Mouse (Mus musculus) adrenal gland, postnatal 4 days (tissue): ENCODE measurements around the gene Robo2. TPM values are rescaled to one million over a fixed set of nuclear protein-coding genes. Genes with fewer than 3 reads are reported as not detected.

Experiments
- DNase-seq, 2 experiments: peaks; one replicate each; pipeline ENCODE4 v3.0.0; 2021 to 2022; ENCODE audit warnings: low spot score in 2 of 2, mixed read lengths in 2 of 2
- total RNA-seq, 2 experiments: library from RNA; stranded (reverse); gene quantifications; 2 replicates each; pipeline ENCODE4 v1.2.3; 2021

Gene Robo2
- total RNA-seq, 2 experiments from 2014 or later = 9.3 to 18.9 TPM

DNA sequence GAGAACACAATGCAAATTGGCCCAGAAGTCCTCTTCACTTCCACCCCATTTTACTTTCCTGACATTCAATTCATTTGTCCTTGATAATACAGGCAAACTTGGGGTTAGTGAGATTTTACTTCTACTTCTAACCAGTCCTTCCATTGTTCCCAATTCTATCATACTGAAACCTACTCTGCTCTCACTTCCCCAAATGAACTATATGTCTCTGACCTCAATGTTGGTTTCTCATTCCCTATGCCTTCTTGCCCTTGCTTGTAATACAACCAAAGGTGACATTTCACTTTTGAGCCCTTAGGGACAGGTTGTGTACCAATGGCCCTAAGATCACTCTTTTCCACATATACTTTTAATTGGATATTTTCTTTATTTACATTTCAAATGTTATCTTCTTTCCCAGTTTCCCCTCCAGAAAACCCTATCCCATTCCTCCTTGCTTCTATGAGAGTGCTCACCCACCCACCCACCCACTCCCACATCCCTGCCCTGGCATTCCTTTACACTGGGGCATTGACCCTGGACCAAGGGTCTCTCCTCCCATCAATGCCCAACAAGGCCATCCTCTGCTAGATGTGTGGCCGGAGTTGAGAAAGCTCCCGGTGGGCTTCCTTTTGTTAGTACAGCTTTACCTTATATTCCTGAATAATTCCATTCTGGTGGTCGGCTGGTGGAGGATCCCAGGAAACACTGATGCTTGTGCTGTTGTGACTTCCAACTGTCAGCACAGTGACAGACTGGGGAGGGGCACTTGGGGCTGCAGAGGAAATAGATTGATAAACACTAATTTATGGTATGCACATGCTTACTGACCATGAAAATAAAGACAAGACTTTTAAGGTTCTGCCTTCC, 453.7 kb downstream of the Robo2 start:
- no peak for DNase-seq

DNA sequence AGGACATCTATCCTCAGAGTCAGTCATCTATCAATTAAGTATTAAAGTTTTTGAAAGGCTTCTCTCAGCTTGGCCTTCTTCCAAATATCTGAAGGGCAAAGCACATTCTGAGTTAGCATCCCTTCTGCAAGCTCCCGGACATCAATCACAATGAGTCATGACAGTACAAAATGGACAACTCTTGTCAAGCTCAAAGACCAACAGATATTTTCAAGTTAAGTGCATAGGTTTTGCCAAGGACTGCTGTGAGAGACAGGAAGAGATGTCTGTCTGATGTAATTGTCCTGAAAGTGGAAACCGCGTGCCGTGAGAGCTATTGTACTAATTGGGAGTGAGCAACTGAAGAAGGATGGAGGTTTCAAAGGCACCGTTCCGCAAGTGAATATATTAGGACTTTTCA, 465.5 kb downstream of the Robo2 start:
- DNase-seq = no peak

DNA sequence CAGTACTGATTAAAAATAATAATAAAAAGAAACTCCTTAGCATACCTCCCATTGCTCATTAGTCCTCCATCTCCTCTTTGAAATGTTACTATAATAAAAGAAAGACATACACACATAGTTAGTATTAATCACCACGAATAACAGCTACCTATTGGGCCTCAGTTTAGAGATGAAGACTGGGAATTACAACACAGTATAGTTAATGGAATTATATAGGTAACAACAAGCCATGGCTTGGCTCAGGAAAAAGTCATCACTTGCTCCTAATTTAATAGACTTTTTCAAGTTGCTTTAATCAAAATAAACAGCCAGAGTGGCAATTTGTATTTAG, 471.4 kb downstream of the Robo2 start:
- DNase-seq = no peak

DNA sequence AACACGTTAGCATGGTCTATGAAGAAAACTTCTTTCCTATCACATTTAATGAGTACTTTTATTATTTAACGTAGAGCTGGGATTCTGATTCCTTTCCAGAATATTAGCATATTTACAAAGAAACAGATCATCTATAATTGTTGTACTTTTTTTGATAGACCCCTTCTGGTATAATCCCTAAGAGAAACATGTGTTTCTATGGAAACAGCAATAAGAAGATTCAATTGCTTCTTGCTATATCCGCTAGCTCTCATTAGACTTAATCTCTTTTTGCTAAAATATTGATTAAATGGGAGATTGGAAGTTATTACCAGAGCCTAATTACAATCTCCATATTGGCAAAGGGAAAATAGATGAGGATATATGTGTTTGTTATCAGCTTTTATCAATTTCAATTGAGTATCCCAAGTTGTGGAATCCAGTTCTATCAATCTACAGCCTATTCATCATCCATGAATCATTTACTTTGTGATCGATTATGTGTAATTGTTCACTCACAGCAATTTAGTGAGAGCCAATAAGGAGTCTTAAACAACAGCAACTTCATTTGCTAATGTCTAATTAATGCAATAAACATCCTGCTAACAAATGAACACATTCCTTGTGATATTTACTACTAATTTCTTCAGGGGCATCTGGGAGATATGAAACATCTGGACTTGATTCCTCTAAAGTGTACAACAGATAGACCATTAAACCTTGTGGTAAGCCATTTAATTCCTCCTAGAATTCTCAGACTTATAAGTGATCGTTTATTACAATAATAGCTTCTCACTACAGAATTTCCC, 472.0 kb downstream of the Robo2 start:
- DNase-seq = no peak

DNA sequence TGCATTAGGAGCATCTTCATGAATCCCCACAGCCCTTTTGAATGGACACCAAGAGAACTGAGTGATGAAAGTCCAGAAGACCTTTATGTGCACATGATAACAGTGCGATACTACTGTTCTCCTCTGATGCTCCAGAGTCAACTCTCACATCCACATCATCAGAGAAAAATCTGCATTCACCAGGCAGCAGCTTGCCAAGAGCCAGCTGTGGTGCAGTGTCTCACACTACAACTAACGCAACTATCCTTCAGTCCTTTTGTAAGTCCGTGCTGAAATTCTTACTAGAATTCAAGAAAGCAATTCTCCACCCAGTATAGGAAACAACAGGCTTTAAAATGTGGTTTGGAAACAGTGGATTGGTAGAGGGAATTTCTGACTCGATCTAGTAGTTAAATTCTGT, 481.3 kb downstream of the Robo2 start:
- DNase-seq = no peak

DNA sequence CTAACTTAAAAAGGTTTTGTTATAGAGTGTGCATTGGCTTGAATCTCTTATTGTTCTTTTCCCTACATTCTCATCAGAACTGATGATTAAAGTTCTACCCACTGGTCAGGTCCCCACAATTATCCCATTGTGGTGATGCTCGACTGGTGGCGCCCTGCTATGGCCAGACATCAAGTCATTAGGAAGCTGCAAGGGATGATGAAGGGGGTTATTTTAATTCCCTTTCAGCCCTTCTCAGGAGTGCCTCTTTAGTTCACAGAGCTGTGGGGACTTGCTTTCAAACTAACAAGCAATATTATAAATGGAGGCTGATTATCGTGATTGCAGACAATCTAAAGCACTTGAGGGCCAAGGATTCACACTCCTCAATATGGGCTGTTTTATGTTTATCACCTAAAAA, 484.1 kb downstream of the Robo2 start:
- no peak for DNase-seq

DNA sequence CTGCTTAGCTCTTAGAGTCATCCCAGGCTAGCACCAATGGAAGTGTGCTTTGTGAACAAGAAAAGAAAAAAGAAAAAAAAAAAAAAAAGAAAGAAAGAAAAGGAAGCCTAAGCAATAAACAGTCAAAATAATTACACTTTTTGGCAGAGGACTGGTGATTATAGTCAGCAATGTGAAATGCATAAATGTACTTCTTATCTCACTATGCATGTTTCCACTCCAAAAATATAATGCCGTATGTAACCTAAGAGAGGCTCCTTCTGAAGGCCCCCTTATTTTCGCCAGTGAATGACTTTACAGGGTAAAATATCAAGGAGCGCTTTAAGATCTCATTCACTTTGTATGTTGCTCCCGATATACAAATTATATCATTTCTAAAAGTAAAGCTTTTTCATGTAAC, 496.2 kb downstream of the Robo2 start:
- no peak for DNase-seq

DNA sequence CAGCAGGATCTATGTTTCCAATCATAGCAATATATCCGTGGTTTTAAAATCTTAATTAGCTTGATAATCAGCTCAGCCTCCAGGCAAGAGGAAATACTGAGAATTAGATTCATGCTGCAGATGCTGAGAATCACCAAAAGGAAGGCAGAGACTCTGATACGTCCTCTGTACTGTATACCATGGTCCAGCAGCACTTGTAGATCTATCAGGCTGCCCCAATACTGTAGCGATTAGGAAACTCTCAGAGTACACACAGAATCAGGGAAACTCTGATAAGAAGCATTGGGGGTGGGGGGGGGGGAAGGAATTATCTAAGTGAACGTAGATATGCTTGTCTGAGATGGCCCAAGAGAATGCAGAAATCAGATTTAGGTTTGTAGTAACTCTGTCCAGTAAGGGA, 496.7 kb downstream of the Robo2 start:
- no peak for DNase-seq

DNA sequence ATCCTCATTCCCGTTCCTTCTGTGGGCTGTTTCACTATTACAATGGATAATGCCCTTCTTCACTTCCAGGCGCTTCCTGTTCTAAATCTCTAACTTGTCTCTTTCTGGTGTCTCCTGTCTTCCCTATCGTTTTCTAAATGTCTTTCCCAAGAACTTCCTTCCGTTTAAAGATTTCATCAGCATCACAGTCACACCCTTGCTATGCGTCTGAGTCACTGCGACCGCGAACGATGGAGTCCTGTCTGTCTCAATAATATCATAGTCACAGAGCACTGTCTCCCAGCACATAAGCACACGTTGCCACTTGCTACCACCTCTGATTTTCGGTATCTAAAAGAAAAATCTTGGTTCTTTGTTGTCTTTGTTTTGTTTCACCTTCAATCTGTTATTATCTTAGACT, 503.1 kb downstream of the Robo2 start:
- DNase-seq = no peak

DNA sequence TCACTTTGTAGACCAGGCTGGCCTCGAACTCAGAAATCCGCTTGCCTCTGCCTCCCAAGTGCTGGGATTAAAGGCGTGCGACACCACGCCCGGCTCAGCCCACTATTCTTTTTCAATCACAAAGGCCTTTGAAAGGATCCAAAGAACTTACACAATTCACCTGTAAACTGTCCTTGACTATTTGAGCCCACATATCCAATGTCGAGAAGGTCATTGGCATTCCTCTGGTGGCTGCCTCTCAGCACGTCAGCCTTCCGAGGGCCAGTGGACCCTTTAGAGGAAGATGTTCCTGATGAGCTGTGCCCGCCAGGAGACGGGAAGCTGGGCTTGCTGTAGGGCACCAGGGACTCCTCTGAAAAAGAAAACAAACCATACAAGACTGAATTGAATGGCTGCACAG, 514.8 kb downstream of the Robo2 start:
- no peak for DNase-seq

DNA sequence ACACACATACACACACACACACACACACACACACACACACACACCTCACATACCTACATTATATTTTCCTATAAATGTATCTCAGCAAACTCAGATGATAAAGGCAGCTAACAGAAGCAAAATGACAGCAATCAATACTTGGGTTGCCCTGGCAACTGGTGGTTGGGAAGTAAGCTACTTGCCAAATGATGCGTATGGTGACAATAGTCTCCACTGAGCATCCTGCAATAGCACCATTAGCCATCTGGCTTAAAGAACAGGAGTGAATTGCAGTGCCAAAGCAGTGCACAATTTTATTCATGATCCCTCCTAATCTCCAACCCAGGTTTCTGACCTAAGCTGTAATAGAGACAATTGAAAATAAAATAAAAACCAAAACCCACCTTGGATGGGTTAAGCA, 529.7 kb downstream of the Robo2 start:
- DNase-seq = no peak

DNA sequence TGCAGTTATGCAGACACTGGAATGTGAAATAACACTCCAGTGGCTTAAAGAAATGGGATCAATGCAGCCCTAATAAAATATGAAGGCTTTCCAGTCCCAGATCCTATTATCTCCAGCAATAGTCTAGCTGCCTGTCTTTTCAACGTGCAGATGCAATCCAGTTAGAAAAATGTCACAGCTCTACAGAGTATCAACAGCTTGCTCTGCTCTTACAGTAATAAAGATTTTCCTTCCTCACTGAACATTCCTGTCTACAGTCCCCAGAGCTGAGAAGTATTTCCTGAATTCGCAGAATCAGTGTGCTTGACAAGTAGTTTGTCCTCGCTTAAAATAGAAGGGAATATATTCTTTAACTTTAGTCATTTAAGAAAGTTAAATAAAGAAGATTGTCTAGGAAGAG, 533.7 kb downstream of the Robo2 start:
- DNase-seq = no peak

DNA sequence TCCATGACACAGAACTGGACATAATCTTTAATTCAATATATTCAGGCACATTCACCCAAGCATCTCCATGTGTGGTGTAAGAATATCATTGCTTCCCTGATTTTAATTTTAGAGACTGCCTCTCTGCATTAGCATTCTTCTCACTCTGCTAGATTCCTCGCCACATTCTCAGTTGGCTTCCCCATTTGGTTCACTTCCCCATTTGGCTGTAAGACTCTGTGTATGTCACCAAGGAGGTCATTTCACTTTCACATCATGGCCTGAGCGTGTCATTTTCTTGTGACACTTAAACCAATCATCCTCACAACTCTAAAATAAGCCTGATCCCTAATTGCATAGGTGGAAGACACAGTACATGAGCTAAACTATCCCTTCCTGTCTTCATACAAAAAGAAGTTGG, 536.6 kb downstream of the Robo2 start:
- DNase-seq = no peak

DNA sequence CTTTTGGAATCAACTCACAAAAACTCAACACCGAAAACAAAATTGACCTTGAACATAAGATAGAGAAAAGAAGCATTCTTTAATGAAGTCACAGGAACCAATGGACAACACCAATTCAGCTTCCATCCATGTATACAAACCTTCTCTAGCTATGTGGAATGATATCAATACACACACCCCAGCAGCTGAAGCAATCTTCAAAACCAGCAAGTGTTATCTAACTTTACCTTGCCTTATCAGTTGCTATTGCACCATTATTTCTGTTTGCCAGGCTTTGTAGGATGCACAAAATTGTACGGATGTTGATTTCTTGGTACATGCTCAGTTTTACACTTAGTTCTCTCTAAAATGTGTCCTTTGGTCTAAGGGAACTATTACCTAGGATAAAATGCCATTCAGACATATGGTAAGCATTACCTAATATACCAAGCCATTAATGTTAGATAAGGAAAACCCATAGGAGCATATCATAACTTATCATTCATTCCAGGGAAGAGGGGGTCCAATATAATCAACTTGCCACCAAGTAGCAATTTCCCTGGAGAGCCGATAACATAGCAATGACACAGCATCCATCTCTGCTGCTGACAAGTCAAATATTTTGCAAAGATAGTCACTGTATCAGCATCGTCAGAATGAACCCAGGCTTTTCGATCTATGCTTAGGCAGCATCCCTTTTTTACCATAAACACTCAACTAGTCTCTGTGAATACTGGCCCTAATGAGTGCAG, 537.6 kb downstream of the Robo2 start:
- DNase-seq = no peak

DNA sequence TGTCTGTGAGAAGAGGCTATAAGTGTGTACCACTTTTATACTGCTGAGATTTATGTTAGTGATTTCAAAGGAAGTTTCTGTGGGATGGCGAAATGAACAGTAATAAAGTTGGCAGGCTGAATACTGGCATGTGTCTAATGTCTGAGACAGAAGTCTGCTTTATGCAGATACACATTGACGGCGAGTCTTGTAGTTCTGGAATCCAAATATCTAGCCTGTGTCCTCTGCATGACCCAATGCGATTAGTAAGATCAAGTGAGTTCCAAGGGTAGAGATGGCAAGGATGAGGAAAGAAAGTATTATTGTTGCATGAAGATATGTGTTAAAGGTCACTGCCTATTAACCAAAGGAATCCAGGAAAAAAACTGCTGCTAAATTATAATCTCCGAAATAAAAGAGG, 541.3 kb downstream of the Robo2 start:
- no peak for DNase-seq

DNA sequence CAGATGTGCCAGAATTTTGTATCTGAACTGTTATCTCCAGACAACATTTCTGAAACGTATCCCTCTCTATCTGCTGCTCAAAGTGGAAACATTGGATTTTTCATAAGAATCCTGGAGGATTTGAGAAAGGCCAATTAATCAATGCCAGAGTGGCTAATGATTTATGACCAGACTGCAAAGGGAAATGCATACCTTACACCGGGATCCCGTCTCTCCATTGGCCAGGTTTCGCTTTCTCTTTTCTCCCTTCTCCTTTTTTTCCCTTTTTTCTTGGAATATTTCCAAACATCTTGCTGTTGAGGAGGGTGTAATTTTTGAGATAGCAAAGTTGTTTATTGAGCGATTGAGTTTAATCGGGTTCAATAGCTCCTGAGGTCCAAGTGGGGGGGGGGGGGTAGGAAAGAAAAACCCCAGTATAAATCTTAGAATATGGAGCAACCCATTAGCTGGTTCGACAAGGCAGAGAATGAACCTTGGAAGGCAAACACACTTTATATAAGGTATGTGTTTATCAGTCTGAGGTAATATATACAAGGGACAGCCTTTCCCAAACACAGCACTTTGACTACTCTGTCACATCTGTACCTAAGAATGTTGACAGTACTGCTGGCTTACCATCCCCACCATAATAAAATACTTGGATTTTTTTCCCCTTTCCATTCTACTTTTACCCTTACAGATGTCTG, 542.0 kb downstream of the Robo2 start:
- DNase-seq = no peak

DNA sequence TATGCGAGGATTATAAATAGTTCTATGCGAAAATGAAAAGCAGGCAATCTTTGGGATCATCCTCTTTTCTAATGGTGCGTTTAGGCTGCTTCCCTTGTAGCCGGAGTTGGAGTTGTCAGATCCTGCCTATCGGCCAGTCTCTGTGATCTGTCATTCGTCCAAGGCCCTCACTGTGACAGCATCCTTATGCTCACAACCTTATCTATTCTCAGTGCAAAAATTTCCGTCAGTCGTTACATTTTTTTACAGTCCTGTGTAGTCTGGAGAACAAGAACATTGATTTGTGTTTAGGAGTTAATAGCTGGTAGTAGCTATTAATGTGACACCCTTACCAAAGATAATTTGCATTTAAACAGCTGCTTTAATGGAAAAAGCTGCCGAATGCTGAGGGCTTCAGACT, 547.0 kb downstream of the Robo2 start:
- no peak for DNase-seq

DNA sequence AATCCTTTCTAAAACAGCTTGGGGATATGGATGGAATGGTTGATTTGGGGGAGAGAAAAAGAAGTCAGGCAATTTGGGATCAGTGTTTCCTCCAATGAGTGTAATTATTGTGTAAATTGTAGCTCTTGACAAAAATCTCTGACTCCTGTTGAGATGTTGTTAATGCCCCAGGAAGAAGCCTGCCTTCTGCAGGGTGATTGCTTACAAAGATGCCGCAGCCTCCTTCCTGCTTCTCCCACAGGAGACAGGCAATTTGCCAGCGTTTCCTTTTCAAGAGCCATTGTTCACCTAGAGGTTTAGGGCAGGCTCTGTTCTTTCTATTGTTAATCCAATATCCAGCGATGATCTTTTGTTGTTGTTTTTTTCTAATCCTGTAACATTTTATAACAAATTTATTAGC, 547.9 kb downstream of the Robo2 start:
- no peak for DNase-seq

DNA sequence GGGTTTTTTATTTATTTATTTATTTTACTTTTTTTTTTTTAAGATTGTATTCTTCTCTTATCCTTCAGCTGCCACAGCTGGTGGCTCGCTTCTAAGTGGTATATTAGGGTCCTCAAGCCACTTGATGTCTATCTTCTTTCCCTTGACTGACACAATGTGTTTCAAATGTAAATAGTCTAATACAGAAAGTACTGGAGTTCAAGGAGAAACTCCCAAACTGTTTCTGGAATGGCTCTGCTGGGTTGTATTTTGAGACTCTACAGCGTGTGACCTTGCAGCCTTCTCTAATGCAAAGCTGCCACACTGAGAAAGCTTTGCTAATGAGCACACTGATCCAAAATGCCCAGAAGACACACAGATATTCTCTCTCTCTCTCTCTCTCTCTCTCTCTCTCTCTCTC, 552.9 kb downstream of the Robo2 start:
- no peak for DNase-seq

DNA sequence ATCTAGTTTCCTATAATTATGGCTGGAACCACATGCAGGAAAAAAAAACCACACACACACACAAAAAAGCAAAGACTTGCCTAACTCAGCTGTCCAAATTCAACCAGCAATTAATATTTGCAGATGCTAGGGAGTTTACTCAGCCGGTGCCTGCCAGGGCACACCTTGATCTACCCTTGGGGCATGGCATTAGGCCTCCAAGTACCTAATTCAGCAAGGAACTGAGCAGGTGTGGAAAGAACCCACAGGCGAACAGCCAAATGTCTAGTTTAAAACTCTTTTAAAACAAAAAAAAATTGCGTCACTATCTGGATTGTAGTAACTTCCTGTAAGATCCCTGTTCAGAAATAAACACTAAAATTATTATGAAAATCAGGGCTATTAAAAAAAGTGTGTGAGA, 555.8 kb downstream of the Robo2 start:
- no peak for DNase-seq
